Mouse (Mus musculus) spleen, embryonic (tissue): Measurements from ENCODE around the gene Ahr.

ENCODE experiments used
- CTCF ChIA-PET: fragments of 350-600 bp; sonication (Branson Sonifier 250); formaldehyde crosslinking; loops from one replicate; lab custom pipeline; 2022; lab: Charles Lee

Gene Ahr

DNA sequence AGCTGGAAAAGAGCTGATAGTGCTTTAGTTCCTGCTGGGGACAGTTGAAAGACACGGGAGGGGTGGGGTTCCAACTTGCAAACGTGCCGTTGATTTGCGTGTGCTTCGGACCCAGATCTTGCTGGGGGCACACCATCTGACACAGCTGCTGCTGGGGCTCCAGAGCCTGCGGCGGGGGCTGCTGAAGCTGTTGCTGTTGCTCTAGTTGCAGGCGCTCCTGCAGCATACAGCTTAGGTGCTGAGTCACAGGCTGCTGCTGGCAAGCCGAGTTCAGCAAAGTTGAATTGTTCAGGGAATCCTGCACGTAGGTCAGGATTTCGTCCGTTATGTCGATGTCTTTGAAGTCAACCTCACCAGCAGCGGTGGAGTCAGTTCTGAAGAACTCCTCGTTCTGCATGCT, 30.8 kb downstream of the Ahr start:
- CTCF ChIA-PET: no interaction called here

DNA sequence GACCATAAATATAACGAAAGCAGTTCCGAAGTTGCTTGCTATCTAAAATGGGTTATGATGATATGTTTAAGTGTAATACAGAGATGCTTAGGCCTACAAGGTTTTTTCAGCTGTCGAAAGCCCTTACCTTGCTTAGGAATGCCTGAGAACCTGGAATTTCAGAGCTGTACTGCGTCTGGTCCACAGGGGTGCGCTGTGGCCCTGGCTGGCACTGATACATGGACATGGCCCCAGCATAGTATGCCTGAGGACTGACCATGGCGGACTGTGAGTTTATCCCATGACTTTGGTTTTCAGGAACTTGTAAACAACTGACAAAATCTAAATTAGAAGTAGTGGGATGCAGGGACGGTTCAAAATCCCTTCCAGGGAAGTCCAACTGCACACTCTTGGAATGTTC, 31.3 kb downstream of the Ahr start:
- CTCF ChIA-PET: no interaction called here

DNA sequence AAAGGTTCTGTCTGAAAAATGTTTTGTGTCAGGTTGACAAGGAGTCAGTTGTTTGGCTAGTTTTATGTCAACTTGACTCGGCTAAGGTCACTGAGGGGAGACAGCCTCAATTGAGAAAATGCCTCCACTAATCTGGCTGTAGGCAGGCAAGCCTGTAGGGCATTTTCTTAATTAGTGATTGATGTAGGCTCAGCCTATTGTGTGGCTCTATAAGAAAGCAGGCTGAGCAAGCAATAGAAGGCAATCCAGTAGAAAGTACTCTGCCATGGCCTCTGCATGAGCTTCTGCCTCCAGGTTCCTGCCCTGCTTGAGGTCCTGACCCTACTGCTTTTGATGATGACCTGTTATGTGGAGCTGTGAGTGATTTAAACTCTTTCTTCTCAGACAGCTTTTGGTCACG, 33.4 kb downstream of the Ahr start:
- CTCF ChIA-PET: no interaction called here

GRCm38 (mm10) chr12:35495195-35495594, 39.6 kb downstream of the Ahr start:
- CTCF ChIA-PET: no interaction called here

DNA sequence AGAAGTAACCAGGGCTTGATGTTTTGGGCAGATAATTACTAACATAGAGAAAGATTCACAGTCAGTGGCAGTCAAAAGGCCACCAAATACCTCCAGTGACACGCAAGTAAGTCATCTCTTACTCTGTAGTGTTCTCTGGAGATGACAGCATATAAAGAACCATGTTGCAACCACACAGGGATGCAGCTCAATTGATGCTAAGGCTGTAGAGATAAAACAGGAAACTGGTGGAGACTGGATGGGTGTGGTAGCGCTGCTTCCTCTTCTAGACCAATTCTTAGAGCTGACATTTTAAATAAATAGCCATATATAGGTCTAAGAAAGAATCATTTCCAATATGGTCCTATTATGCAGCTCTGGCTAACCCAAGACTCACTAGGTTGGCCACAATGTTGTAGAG, 54.1 kb downstream of the Ahr start:
- CTCF ChIA-PET: no interaction called here

GRCm38 (mm10) chr12:35478906-35479305, 55.9 kb downstream of the Ahr start:
- CTCF ChIA-PET: no interaction called here

- CTCF ChIA-PET: no interaction called here
Measured at GRCm38 (mm10) chr12:35463457-35463856, 71.4 kb downstream of the Ahr start.

GRCm38 (mm10) chr12:35462667-35463066, 72.2 kb downstream of the Ahr start:
- CTCF ChIA-PET: no interaction called here

- CTCF ChIA-PET: no interaction called here
Measured at GRCm38 (mm10) chr12:35459662-35460061, 75.2 kb downstream of the Ahr start.
